Mouse (Mus musculus) embryonic facial prominence, embryonic 15.5 days (tissue): ENCODE measurements around the gene Rps7. TPM values are rescaled to one million over a fixed set of nuclear protein-coding genes. Genes with fewer than 3 reads are reported as not detected.

Source experiments
- ATAC-seq: fragments of 200-750 bp; cut with Nextera tagmentation; 2 replicates; pipeline ENCODE4 v1.8.0; 2017; ENCODE audit warnings: low read depth, moderate TSS enrichment; ENCODE audit not compliant: insufficient number of reproducible peaks, low FRiP score, low TSS enrichment
- H3K27ac ChIP-seq: fragments of 300-500 bp; sonication (generic); replicated peaks from 2 replicates; pipeline ENCODE4 v1.5.1; 2015; ENCODE audit warnings: mild to moderate bottlenecking, inconsistent platforms
- H3K27me3 ChIP-seq: fragments of 300-500 bp; sonication (generic); 2 replicates; pipeline ENCODE4 v1.6.1; 2015; ENCODE audit warnings: inconsistent platforms
- H3K36me3 ChIP-seq: fragments of 300-500 bp; sonication (generic); 2 replicates; pipeline ENCODE4 v1.6.1; 2015; ENCODE audit warnings: mild to moderate bottlenecking, inconsistent platforms
- H3K4me1 ChIP-seq: fragments of 300-500 bp; sonication (generic); 2 replicates; pipeline ENCODE4 v1.6.1; 2015; ENCODE audit warnings: inconsistent platforms
- H3K4me2 ChIP-seq: fragments of 300-500 bp; sonication (generic); replicated peaks from 2 replicates; pipeline ENCODE4 v1.6.1; 2015; ENCODE audit warnings: mild to moderate bottlenecking, inconsistent platforms
- H3K4me3 ChIP-seq: fragments of 300-500 bp; sonication (generic); replicated peaks from 2 replicates; pipeline ENCODE4 v1.5.1; 2015; ENCODE audit warnings: mild to moderate bottlenecking, inconsistent platforms
- H3K9ac ChIP-seq: fragments of 300-500 bp; sonication (generic); 2 replicates; pipeline ENCODE4 v1.6.1; 2015; ENCODE audit warnings: inconsistent platforms
- H3K9me3 ChIP-seq: fragments of 300-500 bp; sonication (generic); replicated peaks from 2 replicates; pipeline ENCODE4 v1.6.1; 2016; ENCODE audit warnings: inconsistent platforms
- WGBS: fragments of 180-500 bp; shearing (Covaris S2); methylation state at CpG from one replicate; pipeline ENCODE4 v1.1.7; 2015; 5-methylcytosine and 5-hydroxymethylcytosine counted together
- polyA plus RNA-seq: library from polyadenylated mRNA; unstranded; fragments of >200 nt; fragmentation: Nextera tagmentation; extraction: Ambion mirVana; gene quantifications from 2 replicates; pipeline ENCODE4 v1.2.1, GENCODE M21; 2015

Rps7 gene
- polyA plus RNA-seq, 1 experiment from 2014 or later, result 734 TPM

DNA sequence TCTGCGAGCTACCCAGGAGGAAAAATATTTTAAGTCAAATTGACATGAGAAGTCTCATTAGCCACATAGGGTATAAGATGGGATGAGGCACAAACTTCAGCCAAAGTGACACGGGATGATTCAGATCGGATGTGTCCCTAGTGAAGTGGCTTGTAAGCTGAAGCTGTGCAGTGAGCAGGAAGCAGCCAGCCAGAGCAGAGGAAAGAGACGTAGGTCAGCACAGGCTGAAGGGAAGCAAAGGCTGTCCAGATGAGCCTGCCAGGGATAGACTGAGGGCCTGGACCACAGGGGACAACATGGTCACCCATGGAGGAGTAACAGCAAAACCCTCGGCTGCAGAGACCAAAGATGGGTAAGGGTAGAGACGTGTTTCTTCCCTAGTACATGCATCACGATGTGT, 21.4 kb downstream of the Rps7 start:
- Histone ChIP-seq H3K4me1 (no peaks in the 10 kb centered on the region), H3K9me3 (no peaks in the 10 kb centered on the region), H3K9ac (no peak overlapping the region), H3K4me3 (no peak overlapping the region), H3K27ac (no peak overlapping the region), H3K4me2 (no peak overlapping the region), H3K36me3 (no peaks in the 10 kb centered on the region), H3K27me3 (no peaks in the 10 kb centered on the region)
- WGBS, result 56% methylated on average over 7 of the region's 7 CpGs
- no peak for ATAC-seq

DNA sequence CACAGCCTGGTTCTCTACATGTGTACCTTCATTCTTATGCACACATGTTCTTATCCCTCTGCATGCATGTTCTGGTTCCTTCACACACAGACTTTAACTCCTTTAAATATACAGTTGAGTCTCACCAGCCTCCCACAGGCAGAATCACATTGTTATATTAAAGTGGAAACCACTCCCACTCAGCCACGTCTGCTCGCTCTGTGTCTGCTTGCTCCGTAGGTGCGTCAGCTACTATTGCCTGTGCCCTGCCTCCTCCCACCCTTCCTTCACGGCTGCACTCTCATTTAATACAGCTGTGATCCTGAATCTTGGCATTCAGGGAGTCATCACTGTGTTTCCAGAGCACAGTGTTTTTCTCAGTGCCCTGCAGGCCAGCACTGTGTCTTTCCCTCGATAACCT, 23.4 kb downstream of the Rps7 start:
- Histone ChIP-seq H3K9me3 (no peaks in the 10 kb centered on the region), H3K9ac (no peak overlapping the region), H3K27me3 (no peaks in the 10 kb centered on the region), H3K27ac (no peak overlapping the region), H3K4me1 (peaks cover 7% of the 10 kb centered on the region), H3K36me3 (no peaks in the 10 kb centered on the region), H3K4me3 (no peak overlapping the region), H3K4me2 (no peak overlapping the region)
- WGBS, result 34% methylated on average over 6 of the region's 6 CpGs
- no peak for ATAC-seq

DNA sequence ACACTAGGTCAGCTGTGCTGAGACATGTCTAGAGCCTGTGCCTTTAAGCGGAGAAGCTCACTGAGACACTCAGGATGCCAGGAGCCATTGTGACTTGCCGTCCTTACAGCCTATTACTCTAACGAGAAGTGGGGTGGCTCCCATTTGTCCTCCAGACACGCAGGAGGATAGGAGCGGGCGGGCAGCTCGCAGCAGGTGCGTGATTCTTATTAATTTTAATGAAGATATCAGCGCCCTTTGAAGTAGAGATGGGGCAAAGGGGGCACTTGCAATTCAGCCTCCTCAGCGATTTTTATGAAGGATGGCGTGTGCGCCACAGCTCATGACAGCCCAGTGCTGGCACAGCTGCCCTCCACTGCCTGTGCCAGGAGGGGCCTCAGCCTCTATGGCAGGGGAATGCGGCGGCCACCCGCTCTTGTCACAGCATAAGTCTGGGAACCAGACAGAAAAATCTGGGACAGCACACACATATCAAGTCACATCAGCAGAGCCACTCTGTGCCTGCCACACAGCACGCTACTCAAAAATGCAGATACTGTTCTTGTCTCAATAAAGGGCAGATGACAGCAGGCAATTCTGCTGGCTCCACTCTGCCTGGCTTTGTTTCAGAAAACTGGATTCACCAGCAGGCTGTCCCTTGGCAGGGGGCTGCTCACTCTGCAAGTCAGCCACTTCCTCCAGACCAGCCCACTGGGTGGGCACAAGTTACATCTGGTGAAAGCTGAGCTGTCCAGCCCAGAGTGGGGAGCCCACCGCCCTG, 28.0 kb downstream of the Rps7 start:
- Histone ChIP-seq H3K9ac (no peak overlapping the region), H3K27me3 (no peaks in the 10 kb centered on the region), H3K9me3 (no peaks in the 10 kb centered on the region), H3K4me2 (no peak overlapping the region), H3K27ac (no peak overlapping the region), H3K36me3 (no peaks in the 10 kb centered on the region), H3K4me1 (peaks cover 7% of the 10 kb centered on the region), H3K4me3 (no peak overlapping the region)
- ATAC-seq, result 0 out of 2 replicates have a peak, but pooled peaks have one; percentile 43
- 46% methylated on average over 17 of the region's 17 CpGs for WGBS

DNA sequence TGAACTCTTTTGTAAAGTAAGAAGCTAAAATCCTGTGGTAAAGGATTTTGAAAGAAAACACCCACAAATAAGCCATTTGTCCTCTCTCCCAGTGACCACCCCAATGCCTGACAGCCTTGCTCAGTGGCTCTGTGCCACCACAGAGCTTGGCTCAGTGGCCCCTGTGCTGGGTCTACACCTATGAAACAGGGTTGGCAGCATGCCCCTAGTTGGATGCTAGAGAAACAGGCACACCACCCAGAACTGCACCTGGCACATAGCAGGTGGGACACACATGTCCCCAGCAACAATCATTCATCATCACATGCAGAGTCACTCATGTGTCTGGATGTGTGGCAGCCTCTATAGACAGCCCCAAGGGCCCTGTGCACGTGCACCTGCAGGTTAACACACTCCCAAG, 32.3 kb downstream of the Rps7 start:
- no peaks in the 10 kb centered on the region for H3K9me3 ChIP-seq
- ATAC-seq, result no peak
- no peak overlapping the region for H3K9ac ChIP-seq
- no peak overlapping the region for H3K27ac ChIP-seq
- H3K4me1 ChIP-seq, result peaks cover 13% of the 10 kb centered on the region
- H3K27me3 ChIP-seq, result peaks cover 6% of the 10 kb centered on the region; the same call in 1 of the 2 replicates
- WGBS, result 58% methylated on average over 1 of the region's 1 CpGs
- no peak overlapping the region for H3K4me3 ChIP-seq
- H3K4me2 ChIP-seq, result no peak overlapping the region
- H3K36me3 ChIP-seq, result no peaks in the 10 kb centered on the region

DNA sequence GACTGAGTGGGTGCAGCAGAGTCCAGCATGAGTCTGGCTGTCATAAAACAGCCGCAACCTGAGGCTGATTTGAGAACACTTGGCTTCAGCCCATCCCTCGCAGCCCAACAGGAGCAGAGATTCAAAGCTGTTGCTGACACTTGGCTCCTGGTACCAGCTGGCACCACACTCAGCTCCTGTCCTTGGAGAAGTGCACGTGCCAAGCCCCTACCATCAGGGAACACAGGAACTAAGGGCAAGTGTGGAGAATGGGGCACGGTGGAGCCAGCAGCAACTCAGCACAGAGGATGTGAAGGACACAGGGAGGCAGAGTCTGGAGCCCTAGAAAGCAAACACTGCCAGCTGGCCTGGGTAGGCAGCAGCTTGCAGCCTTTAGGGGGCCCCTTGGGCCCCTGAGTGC, 33.5 kb downstream of the Rps7 start:
- no peak overlapping the region for H3K27ac ChIP-seq

DNA sequence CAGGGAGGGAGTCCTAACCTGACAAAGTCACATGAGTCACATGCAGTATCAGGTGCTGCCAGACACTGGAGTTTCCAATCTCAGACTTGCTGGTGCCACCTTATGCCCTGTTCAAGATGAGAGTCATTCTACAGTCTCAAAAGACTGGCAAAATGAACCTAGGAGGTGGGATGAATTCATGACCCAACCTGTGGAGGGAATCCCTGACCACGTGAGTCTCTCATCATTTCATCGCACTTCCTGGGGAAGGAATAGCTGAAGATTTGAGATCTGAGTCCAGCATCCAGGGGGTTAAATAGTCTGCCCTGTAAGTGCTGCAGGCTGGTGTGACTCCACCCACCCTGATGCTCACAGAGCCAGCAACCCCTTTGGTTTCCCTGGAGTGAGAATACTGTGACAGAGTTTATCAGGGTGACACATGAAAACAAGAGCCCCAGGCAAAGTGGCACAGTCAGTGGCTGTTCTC, 37.2 kb downstream of the Rps7 start:
- H3K4me3 ChIP-seq, result no peak overlapping the region
- WGBS, result 45% methylated on average over 2 of the region's 2 CpGs
- 0 out of 2 replicates have a peak, but pooled peaks cover 6% of the 10 kb centered on the region for H3K4me1 ChIP-seq
- H3K36me3 ChIP-seq, result no peaks in the 10 kb centered on the region
- no peak overlapping the region for H3K9ac ChIP-seq
- no peaks in the 10 kb centered on the region for H3K9me3 ChIP-seq
- no peak overlapping the region for H3K4me2 ChIP-seq
- no peak overlapping the region for H3K27ac ChIP-seq
- no peak for ATAC-seq
- H3K27me3 ChIP-seq, result peaks cover 6% of the 10 kb centered on the region; the same call in 1 of the 2 replicates

More for the DNA sequence above, 33.5 kb downstream of the Rps7 start:
- WGBS, result 15% methylated on average over 4 of the region's 4 CpGs
- H3K27me3 ChIP-seq, result peaks cover 6% of the 10 kb centered on the region; the same call in 1 of the 2 replicates
- no peaks in the 10 kb centered on the region for H3K9me3 ChIP-seq
- H3K4me1 ChIP-seq, result 0 out of 2 replicates have a peak, but pooled peaks cover 6% of the 10 kb centered on the region
- H3K9ac ChIP-seq, result no peak overlapping the region
- no peak overlapping the region for H3K4me3 ChIP-seq
- ATAC-seq, result 0 out of 2 replicates have a peak, but pooled peaks have one; percentile 12
- H3K36me3 ChIP-seq, result no peaks in the 10 kb centered on the region
- H3K4me2 ChIP-seq, result no peak overlapping the region

DNA sequence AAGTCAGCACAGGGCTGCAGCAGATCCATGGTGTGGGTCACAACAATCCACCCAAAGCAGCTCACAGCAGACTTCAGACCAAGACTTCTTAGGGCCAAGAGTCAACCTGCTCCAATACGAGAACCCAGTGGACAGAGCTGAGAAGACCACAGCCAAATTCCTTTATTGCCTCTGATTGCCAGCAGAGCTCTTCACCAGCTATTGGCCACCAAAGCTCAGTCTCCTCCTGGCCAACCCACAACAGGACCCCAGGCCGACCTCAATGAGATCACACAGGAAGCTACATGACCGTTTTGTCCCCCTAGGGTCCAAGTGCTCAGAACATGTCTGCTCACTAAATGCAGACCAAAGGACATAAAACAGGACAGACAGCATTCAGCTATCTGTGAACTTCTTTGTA, 37.6 kb downstream of the Rps7 start:
- WGBS, result 54% methylated on average over 3 of the region's 3 CpGs
- ATAC-seq, result no peak
- Histone ChIP-seq H3K9ac (no peak overlapping the region), H3K4me2 (no peak overlapping the region), H3K27me3 (peaks cover 6% of the 10 kb centered on the region; the same call in 1 of the 2 replicates), H3K4me1 (0 out of 2 replicates have a peak, but pooled peaks cover 6% of the 10 kb centered on the region), H3K4me3 (no peak overlapping the region), H3K9me3 (no peaks in the 10 kb centered on the region), H3K27ac (no peak overlapping the region), H3K36me3 (no peaks in the 10 kb centered on the region)

DNA sequence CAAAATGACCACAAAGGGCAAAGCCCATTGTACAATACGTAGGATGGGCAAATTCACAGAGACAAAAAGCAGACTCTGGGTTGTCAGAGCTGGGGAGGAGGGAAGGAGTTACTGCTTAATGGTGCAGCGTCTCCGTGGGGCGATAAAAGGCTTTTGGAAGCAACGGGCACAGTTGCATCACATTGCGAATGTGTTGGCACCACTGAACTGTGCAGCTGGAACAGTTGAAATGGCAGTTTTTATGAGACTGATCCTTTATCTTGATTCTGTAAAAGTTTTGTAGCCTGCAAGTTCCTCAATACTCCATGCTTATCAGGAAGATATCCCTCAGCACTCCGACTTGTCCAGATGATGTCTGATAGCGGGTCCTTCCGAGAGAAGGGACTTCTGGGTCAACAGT, 38.1 kb downstream of the Rps7 start:
- no peaks in the 10 kb centered on the region for H3K9me3 ChIP-seq
- H3K27me3 ChIP-seq, result peaks cover 6% of the 10 kb centered on the region; the same call in 1 of the 2 replicates
- no peak overlapping the region for H3K9ac ChIP-seq
- no peak for ATAC-seq
- H3K4me3 ChIP-seq, result no peak overlapping the region
- H3K4me2 ChIP-seq, result no peak overlapping the region
- WGBS, result 89% methylated on average over 9 of the region's 9 CpGs
- no peak overlapping the region for H3K27ac ChIP-seq
- no peaks in the 10 kb centered on the region for H3K36me3 ChIP-seq
- H3K4me1 ChIP-seq, result 0 out of 2 replicates have a peak, but pooled peaks cover 6% of the 10 kb centered on the region

DNA sequence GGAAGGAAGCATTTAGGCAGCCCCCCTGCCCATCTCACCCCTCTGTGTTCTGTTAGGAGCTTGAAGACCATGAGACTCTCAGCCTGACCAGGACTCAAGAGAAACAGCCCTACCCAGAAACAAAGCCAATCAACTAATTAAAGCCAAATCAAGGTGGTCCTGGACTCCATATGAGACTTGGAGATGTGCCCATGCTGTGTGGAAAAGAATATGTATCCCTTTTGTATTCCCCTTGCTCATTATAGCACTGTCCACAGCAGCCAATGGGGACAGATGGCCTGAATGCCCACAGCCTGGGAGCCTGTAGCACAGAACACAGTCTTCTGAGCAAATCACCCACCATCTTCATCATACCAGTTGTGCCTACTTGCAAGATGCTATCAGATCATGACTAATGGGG, 38.9 kb downstream of the Rps7 start:
- Histone ChIP-seq H3K4me3 (no peak overlapping the region), H3K36me3 (no peaks in the 10 kb centered on the region), H3K4me2 (no peak overlapping the region), H3K9me3 (no peaks in the 10 kb centered on the region), H3K27me3 (peaks cover 6% of the 10 kb centered on the region; the same call in 1 of the 2 replicates), H3K9ac (no peak overlapping the region), H3K27ac (no peak overlapping the region), H3K4me1 (no peaks in the 10 kb centered on the region)
- ATAC-seq, result no peak

DNA sequence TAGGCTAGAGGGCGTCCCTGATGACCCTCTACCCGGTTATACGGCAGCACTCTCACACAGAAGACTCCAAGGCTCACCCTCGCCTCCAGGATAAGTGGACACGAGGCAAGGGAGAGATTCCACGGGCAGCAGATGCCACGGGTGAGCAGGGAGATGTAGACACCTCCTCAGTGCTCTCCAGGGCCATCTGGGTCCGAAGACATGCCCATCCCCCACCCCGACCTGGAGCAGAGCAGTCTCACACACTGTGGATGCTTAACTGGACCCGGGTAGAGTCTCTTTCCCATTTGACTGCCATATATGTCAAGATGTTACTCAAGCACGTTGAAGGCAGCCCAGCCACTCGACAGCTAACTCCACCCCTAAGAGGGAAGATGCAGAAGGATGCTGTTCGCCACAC, 45.3 kb downstream of the Rps7 start:
- H3K9ac ChIP-seq, result no peak overlapping the region
- no peak for ATAC-seq
- no peak overlapping the region for H3K4me3 ChIP-seq
- H3K9me3 ChIP-seq, result no peaks in the 10 kb centered on the region
- H3K36me3 ChIP-seq, result no peaks in the 10 kb centered on the region
- H3K27me3 ChIP-seq, result 0 out of 2 replicates have a peak, but pooled peaks cover 2% of the 10 kb centered on the region
- no peak overlapping the region for H3K27ac ChIP-seq
- 52% methylated on average over 13 of the region's 13 CpGs for WGBS
- peaks cover 6% of the 10 kb centered on the region; the same call in 1 of the 2 replicates for H3K4me1 ChIP-seq
- no peak overlapping the region for H3K4me2 ChIP-seq

DNA sequence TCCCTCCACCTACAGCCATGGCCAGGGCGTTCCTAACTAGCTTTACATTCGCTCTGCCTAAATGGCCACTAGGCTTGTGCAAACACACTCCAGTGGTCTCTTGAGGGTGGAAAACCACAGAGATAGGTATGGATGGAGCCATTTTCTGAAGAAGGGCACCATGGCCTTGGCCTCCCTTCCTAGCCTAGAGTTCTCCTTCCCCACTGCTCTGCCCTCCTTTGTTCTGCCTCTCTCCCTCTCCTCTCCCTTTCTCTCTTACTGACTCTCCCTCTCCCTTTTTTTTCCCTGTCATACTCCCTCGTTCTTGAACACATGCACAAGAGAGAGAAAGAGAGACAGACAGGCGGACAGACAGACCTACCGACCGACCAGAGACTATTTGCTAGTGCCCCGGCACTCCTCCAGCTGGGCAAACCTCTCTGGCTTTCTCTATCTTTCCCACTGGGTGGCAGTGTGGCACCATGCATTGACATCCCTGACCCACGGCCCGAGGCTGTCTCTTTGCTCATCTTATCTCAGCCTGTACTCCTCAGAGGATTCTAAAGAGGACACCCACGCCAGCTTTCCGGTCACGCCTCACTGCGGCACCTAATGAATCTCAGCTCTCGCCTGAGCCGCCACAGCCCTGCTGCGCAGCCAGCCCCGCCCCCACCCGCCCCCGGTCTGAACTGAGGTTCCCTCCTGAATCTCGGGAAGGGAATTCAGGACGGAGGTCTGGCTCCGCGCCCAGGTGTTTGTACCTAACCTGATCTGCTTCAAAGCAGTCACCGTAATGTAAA, 46.5 kb downstream of the Rps7 start:
- Histone ChIP-seq H3K27ac (no peak overlapping the region), H3K4me2 (peak overlapping the region; percentile 70), H3K4me3 (peak overlapping the region; percentile 46), H3K4me1 (peaks cover 6% of the 10 kb centered on the region; the same call in 1 of the 2 replicates), H3K9ac (no peak overlapping the region), H3K9me3 (no peaks in the 10 kb centered on the region), H3K27me3 (0 out of 2 replicates have a peak, but pooled peaks cover 2% of the 10 kb centered on the region), H3K36me3 (no peaks in the 10 kb centered on the region)
- WGBS, result 8% methylated on average over 24 of the region's 24 CpGs
- peak; percentile 76 for ATAC-seq
